Mouse (Mus musculus) adrenal gland, postnatal 4 days (tissue): Measurements from ENCODE around the gene Mtfr2. TPM values are rescaled to one million over a fixed set of nuclear protein-coding genes. Genes with fewer than 3 reads are reported as not detected.

Experiments
- DNase-seq, 2 experiments: peaks; one replicate each; pipeline ENCODE4 v3.0.0; 2021 to 2022; ENCODE audit warnings: low spot score in 2 of 2, mixed read lengths in 2 of 2
- long read RNA-seq, 2 experiments: library from polyadenylated mRNA; stranded (forward); transcript quantifications; one replicate each; pipeline ENCODE4 v2.0.0; 2021
- total RNA-seq, 2 experiments: library from RNA; stranded (reverse); gene quantifications; 2 replicates each; pipeline ENCODE4 v1.2.3; 2021

Gene Mtfr2
- 1 to 10 TPM; 3.3 to 3.5 TPM for total RNA-seq
- long read RNA-seq, experiment 1, partial matches to known transcripts: 0 of 1 reads
- long read RNA-seq, experiment 1, other reads (novel, unspliced or antisense): 0 of 1 reads
- long read RNA-seq, experiment 2, partial matches to known transcripts: 0 of 2 reads
- long read RNA-seq, experiment 2, other reads (novel, unspliced or antisense): 1 of 2 reads

DNA sequence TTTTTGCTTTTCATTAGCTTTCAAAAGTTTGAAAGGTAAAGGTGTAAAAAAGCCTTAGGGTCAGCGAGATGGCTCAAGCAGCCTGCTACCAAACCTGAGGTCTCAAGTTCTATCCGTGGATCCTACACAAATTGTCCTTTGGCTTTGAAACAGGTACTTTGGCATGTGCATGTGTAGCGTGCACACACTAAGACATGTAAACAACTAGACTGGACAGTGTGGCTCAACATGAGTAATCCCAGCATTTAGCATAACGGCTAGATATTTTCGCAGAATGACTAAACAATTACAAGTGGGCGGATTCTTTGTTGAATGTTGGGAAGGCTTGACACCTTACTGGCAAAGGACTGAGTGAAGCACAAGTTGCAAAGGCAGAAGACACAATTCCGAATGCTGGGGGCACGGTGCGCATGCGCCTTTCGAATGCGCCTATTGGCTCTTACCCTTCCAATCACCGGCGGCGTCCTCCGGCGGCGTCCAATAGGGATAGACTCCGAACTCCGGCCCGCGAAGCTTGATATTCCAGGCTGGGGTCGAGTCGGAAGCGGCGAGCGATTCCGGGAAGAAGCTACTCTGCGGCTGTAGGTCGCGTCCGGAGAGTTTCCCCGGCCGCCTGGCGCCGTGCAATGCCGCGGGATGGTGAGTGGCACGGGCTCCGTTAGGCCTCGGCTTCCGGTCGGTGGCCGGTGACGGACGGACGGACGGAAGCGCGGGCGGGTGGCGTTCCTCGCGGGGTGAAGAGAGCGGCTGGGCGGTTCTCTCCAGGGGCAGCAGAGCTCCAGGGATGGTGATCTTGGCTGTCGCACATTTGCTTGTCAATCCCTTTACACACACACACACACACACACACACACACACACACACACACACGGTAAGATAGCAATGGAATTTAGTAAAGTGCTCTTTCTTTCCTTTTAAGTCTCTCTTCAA lies at the start of gene Mtfr2:
Mtfr2 (plus strand) TSS at position 486 of the 930 bp plus-strand sequence.
- peak; percentile 85 to 89 for DNase-seq

DNA sequence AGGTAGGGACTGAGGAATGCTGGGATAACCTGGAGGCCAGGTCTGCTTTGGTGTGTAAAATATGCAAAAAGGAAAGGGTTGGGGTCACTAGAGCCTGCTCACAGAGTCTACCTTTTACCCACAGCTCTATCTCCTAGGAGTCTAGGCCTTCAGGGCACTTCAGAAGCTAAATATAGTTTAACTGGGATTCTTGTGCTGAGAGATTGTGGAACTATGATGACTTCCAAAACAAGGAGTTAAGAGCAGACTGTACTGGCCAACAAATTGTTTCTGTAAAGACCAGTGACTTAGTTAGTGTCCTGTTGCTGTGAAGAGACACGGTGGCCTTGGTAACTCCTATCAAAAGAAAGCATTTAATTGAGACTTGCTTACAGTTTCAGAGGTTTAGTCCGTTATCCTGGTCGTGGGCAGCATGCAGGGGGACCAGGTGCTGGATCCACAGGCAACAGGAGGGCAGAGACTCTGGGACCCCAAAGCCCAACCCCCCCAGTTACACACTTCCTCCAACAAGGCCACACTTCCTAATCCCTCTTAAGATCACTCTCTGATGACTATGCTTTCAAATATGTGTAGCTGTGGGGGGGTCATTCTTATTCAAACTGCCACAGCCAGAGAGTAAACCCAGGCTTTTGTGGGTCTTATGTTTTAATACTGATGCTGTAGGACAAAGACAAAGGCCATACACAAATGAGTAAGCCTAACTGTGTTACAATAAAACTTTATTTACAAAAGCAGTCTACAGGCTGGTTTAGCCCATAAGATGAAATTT lies 49.2 kb upstream of the Mtfr2 start:
- DNase-seq: no peak

DNA sequence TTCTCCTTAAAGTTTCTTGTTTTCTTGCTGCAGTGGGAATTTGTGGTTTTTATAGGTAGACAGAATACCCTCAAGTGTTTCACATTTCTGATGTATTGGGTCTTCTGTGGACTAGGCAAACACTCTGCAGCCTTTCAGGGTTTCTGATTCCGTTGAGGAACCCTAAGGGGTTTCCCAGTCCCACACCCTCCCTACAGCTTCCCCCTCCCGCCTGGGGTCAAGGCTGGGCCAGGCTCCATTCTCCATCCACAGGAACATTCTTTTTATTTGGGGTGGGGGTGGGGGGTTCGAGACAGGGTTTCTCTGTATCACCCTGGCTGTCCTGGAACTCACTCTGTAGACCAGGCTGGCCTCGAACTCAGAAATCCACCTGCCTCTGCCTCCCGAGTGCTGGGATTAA lies 48.5 kb upstream of the Mtfr2 start:
- DNase-seq: no peak

DNA sequence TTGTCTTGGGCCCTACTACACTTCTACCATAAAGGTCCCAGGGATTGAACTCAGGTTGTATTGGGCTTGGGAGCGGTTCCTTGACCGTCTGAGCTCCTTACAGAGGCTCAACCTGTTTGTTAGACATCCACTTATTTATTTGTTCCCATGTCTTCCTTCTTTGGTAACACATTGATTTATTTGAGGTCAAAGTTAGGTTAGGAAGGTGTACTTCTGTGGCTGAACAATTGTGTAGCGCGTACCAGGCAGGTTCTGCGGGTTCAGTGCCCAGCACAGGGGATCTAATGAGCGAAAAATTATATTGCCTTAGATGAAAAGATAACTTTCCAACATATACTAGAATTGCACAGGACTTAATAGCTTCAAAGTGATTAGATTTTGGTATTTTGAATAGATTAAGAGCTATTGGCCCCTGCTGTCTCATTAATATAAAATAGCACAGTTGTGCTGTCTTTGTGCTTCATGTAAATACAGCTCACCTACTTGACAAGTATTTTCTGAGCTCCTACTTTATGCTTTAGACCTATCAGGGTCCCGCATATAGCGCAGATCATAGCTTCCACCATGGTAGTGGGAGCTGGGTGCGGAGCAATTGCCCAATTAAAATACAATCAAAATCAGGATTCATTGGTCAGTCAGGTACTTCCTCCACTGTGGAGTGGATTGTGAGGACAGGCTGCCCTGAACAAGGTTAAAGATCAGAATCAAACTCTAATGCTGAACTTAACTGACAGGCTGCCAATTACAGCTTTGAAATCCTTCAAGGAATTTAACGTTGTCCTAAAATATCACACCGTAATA lies 36.4 kb upstream of the Mtfr2 start:
- no peak for DNase-seq

DNA sequence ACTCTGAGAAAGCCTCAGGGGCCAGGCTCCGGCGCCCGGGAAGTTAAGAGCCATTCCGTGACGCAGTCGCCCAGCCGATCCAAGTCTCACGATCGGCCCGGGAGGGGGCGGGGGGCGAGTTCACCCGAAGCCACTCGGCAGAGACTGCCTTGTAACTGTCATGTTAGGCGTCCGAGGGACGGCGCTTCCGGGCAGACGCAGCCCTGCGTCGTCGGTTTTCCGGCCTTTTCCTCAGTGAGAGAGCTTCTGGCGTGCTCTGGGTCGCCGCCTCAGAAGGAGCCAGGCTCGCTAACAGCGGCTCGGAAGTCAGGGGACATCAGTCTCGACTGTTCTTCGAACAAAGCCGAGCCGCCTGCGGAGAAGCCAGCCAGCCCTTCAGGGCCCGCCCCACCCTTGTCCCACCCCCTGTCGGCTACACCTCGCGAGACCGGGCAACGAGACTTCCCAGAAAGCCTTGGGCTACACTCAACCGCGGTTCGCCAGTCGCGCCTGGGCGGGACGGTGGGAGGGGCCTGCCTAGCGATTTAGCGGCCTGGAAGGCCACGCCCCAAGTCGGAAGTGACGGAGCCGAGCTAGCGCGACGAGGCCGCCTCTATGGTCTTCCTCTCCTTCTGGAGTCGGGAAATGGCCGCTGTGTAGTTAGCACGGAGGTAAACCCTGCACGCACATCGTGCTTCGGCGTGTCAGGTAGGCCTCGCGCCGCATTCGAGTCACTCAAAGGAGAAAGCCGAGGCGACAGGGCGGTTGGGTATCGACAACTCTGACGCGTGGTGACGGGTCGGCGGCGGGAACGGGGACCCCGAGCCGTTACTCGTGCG lies 35.4 kb upstream of the Mtfr2 start, which contains the start of gene Bclaf1:
Bclaf1 (plus strand) TSS at position 552 of the 818 bp plus-strand sequence.
- peak; percentile 97 to 100 for DNase-seq

DNA sequence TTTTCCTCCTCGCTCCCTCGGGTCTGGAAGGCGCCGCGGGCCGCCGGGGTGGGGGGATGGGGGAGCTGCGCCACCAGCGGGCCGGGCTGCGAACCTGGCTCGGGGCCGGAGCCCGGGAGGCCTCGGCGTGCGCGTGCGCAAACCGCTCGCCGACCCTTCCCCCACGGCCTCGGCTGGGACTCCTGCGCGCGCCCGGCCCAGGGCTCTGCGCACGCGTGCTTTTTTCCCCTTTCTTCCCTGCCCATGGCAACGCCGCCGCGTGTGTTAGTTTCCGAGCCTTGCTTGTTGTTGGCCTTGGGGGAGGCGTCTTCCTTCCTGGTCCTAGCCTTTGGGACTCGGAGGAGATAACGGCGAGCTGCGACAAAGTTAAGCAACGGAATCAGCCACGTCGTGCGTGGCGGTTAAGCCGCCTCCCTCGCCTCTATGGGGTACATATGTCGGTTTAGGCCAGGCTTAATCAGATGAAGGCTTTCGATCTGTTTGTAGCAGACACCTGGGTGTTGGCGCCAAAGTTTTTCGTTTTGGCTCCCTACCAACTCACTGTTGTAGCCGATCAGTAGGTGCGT lies 34.8 kb upstream of the Mtfr2 start:
- DNase-seq: peak; percentile 82 to 87

DNA sequence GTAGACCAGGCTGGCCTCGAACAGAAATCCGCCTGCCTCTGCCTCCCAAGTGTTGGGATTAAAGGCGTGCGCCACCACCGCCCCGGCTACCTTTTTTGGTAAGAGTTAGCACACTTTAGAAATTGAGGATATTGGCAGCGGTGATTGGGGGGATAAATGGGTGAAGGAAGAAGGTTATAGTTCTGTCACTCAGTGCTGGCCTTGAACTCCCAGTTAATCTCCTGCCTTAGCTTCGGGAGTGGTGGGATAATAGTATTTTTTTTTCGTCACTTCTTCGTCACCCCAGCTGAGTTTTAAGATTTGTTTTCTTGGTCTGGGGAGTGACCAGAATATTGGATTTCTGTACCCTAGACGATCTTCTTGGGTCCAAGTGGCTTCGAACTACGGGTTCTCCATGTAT lies 34.1 kb upstream of the Mtfr2 start:
- no peak for DNase-seq

DNA sequence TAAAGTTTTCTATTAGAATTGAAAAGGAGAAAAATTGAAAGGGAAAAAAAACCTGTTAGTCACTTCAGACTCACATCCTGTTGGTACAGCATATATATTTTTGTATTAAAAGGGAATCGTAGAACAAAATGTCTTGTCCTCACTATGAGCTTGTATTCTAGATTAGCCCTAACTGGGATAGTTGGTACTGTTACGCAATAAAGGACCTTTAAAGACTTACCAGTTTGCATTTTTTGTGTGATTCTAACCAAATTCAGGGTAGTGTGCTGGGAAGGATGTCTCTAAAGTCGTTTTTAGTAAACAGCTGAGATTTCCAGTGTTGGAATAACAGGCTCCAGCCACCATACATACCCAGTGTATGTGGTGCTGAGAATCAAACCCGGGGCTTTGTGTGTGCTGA lies 33.6 kb upstream of the Mtfr2 start:
- DNase-seq: no peak

DNA sequence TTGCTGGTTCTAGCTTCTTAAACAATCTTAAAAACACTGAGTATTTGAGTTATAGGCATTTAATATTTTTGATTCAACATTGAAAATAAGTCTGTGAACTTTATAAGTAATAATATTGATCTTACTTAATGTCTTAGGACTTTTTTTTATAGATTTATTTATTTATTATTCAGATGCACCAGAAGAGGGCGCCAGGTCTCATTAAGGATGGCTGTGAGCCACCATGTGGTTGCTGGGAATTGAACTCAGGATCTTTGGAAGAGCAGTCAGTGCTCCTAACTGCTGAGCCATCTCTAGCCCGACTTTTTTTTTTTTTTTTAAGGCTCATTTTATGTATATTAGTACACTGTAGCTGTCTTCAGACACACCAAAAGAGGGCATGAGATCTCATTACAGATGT lies 32.8 kb upstream of the Mtfr2 start:
- no peak for DNase-seq

DNA sequence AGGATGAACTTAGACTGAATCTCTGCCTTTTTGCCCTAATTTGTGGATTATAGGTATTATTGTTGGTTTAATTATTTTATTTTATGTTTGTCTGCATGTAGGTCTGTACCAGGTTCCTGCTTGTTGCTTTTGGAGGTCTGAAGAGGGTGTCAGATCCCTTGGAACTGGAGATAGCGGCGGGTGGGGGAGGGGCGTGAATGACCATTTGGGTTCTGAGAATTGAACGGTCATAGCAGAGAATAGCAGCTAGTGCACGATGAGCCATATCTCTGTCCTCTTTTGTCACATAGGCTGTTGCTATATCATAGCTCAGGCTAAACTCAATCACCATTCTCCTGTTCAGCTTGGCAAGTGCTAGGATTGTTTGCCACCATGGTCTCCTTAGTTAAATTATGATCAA lies 30.1 kb upstream of the Mtfr2 start:
- no peak for DNase-seq

DNA sequence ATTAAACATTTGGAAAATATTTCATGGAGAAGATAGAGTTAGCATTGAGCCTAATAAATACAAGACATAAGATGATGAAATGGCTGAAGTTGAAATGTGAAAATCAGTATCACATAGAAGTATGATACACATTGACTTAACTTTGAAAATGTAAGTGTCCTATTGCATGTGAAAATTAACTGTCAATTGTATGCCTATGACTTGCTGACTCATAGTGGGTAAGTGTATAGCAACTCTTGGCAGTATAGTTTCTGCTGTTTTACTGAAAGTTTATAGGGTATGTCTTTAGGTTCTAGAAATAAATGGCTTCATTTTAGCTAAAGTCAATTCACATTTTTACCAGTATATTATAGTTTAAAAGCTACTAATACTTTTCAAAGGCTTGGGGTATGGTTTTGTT lies 21.3 kb upstream of the Mtfr2 start:
- DNase-seq: no peak

DNA sequence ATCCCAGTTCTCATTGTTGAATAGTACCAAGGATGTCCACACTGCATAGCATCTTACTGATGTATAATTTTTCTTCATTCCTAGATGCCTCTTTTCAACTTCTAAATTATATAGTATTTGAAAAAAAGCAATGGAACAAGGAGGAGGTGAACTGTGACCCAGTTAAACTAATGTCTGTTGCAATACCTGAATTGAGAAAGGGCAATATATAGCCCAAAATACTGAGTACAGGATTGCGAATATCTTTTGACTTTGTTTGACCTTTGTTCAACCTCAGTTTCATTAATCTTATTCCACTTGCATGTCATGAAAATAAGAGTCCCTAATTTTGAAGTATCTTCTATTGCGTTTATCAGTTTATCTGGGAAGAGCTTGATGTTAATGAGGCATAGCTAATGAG lies 16.3 kb upstream of the Mtfr2 start:
- DNase-seq: no peak

DNA sequence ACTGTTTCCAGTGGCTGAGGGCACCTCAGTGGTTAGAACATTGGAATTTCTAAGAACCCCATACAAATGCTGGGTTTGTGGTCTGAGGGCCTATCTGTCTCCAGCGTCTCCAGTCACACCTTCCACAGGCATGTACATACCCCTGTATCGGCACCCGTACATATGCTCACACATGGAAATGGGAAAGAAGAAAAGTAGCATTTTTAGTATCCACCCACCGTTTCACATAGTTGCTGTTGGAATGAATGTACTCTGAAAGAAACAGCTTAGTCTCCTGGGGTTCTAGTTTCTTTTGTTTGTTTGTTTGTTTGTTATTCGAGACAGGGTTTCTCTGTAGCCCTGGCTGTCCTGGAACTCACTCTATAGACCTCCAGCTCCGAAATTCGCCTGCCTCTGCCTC lies 9.7 kb upstream of the Mtfr2 start:
- DNase-seq: no peak

DNA sequence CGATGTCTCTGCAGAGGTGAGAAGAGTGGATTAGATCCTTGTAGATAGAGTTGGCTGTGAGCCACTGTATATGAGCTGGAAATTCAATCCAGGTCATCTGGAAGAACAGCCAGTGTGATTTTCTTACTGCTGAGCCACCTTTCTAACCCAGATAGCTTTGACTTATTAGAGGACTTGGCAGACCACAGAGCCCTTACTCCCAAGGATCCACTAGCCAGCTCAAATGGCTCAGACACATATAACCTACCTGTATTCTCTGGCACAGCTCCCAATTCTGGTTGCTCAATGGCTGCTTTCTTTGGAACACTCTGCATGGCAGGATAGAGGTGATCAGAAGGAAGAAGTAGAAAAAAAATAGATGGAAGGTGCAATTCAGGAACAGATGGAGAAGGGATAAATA lies 1.8 kb upstream of the Mtfr2 start:
- no peak for DNase-seq

DNA sequence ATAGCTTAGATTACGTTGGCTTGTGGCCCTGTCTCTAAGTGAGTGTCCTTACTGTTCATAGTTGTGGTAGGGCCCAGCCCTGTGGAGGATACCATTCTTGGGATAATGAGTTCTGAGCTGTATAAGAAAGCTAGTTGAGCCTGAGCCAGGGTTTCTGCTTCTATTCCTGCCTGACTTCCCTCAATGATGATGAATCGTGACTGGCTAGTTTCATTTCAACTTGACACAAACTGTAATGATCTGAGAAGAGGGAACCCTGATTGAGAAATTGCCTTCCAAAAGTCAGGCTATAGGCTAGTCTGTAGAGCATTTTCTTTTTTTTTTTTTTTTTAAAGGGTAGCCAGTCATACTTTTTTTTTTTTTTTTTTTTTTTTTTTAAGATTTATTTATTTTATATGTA lies 1.3 kb downstream of the Mtfr2 start:
- DNase-seq: no peak

DNA sequence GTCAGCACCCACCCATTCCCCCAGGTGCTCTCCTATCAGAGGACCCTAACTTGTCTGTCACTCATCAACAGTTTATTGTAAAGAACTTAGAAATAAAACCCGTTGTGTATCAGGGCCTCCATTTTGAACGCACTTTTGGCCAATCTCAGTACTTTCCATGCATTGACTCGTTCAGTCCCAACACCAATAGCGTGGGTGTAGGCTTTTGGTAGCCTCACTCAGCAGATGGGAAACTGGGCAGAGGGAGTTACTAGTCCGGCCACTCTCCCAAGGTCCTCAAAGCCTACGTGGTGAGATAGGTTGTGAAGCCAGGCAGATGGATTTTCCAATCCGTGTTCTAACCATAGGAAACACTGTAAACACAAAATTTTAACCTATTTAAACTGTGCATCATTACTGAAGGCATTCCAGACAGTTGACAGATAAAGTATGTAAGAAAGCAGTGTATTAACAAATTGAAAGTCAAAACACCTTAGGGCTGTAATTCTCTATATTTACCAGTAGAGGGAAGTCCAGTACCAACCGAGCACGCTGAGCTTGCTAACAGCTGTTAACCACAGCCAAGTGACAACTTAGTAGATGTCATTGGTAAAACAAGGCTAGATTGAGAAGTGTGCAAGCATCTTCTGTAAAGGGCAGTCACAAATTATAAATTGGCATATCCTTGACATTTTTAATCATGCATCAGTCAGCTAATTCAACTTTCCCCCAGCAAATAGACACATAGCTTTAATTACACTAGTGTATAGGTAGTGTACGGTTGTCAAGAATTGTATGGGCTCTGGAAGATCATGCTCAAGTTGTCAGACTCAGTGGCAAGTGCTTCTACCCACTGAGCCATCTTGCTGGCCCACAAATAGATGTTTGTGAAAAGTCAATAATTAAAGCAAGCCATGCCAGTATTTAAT lies 14.2 kb downstream of the Mtfr2 start:
- no peak for DNase-seq

DNA sequence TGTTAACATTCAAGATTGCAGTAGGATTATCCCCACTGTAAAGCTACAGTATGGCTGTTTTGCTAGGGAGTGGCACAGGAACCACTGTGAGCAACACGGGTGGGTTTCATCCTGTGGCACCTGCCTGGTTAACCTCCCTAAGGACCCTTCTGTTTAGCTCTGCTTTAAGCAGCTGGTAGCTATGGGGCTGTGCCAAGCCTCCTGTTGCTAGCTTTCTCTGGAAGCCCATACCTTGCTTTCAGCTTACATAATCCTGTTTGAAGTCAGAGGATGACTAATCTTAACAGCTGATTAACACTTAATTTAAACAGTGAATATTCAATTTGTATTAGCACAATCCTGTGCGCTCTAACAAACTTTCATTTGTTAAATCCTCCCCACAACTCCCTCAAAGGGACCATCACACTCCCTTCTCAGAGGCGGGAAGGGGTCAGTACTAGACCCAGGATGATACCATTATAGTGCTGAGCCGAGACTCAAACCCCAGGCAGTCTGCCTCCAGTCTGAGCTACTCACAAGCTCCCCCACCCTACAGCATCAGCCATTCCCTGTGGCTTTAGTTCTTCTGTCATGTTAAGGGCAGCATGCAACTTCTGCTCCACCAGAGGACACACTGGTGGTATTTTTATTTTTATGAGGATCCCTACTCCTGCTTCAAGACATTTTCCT lies 15.0 kb downstream of the Mtfr2 start:
- no peak for DNase-seq

DNA sequence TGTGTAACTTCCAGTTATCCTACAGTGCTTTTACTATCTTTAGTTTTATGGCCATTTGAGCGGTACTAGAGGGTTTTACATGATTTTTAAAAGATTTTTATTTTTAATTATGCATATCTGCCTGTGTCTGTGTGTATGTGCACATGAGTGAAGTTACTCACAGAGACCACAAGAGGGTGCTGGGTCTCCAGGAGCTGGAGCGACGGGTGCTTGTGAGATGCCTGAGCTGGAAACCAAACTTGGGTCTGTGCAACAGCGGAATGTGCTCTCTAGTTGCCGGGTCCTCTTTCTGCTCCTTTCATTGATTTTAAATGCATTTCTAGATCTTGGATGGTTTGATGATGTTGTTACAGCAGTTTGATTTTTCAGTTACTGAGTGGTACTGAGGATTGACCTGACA lies 24.5 kb downstream of the Mtfr2 start:
- DNase-seq: no peak
